In genomic region chr9:32043344-32043743, GRCm38 (mm10) we compare ENCODE assay signal across 13 mouse cellular contexts.
"Had no signal": no experiment of that assay in that cellular context is flagged by ENCODE, and none has a peak within 500 bp of the region (broad histone marks: within the 10 kb centered on the region; RNA-seq: fewer than 3 reads in every experiment).

No protein-coding gene starts in this region.

- H3K27me3 ChIP-seq: liver, embryonic 13.5 days had no signal

- H3K36me3 ChIP-seq: liver, embryonic 13.5 days had no signal

- ATAC-seq: inflammation-experienced regulatory T-cells, adult 6 months; intestine, embryonic 16.5 days had no signal

- H3K4me3 ChIP-seq: left cerebral cortex, adult 2 months; liver, embryonic 13.5 days had no signal

- H3K27ac ChIP-seq: left cerebral cortex, adult 2 months; liver, embryonic 13.5 days; stomach, postnatal 0 days had no signal

- DNase-seq: layer of hippocampus, postnatal 36 days; liver, embryonic 13.5 days; lung, adult 2 months; lung, postnatal 14 days; lung, postnatal 4 days; midbrain, embryonic 14.5 days; right cerebral cortex, postnatal 4 days; thymus, postnatal 25 days had no signal

- H3K9me3 ChIP-seq: liver, embryonic 13.5 days had no signal

- H3K4me2 ChIP-seq: liver, embryonic 13.5 days; midbrain, embryonic 11.5 days had no signal

- H3K9ac ChIP-seq: liver, embryonic 13.5 days had no signal
